Mouse (Mus musculus): ENCODE measurements around the gene Adprm.
"Not testable (repeated sequence)": the region's sequence is repeated elsewhere in the genome, so short reads cannot be mapped to it uniquely, and the experiment has no call there.

Gene Adprm

DNA sequence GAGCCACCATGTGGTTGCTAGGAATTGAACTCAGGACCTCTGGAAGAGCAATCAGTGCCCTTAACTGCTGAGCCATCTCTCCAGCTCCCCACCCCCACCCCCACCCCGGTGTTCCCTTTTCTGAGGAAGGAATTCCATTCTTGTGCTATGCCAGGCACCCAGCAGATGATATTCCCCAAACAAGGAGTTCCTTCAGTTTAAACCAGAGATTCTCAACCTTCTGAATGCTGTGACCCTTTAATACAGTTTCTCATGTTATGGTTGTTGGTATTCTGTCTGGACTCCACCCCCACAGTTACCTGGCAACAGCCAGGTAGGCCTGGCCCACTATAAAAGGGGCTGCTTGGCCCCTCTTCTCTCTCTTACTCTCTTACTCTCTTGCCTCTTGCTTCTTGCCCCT, 29.2 kb downstream of the Adprm start:
- not testable (repeated sequence) for DNase-seq (ENCODE audit: low read depth, low spot score)

DNA sequence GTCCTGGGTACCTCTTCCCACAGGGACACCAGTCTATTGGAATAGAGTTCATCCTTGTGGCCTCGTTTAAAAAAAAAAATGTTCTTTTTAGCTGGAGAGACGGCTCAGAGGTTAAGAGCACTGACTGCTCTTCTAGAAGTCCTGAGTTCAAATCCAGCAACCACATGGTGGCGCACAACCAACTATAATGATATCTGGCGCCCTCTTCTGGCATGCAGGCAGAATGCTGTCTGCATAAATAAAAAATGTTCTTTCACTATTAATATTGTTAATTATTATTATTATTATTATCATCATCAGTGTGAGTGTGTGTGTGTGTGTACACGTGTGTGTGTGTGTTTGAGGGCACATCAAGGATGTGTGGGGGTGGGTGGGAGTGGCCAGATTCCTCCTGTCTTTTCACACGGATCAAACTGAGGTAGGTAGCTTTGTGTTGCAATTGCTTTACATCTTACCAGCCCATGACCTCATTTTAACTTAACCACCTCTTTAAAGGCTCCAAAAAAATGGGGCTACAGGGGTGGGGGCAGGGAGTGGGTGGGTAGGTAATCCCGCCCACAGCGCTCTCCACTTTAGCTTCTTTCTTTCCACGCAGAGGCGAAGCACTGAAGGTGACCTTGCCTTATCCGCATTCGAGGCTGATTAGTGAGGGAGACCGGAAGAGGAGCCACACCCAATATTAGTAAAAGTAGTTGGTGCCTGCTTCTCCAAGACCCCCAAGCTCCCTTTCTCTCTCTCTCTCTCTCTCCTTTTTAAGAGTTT, 29.9 kb downstream of the Adprm start:
- DNase-seq (ENCODE audit: low read depth, low spot score): no peak

DNA sequence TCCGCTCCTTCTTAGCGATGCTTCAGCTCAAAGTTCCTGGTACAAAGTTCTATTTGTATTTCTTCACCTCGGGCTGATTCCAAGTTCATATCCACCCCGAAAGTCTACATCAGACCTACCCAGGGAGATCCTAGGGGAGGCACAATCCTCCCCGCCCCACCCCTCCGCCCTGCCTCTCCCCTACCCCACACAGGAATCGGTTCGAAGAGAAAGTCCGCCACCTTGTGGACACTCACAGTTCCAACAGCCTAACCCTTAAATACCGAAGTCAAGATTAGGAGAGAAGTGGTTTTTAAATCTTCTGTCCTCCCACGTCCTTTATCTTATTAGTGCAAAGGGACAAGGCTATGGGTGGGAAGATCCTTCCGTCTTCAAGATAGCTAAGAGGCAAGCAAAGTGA, 31.4 kb downstream of the Adprm start:
- DNase-seq (ENCODE audit: low read depth, low spot score): peak; percentile 48

DNA sequence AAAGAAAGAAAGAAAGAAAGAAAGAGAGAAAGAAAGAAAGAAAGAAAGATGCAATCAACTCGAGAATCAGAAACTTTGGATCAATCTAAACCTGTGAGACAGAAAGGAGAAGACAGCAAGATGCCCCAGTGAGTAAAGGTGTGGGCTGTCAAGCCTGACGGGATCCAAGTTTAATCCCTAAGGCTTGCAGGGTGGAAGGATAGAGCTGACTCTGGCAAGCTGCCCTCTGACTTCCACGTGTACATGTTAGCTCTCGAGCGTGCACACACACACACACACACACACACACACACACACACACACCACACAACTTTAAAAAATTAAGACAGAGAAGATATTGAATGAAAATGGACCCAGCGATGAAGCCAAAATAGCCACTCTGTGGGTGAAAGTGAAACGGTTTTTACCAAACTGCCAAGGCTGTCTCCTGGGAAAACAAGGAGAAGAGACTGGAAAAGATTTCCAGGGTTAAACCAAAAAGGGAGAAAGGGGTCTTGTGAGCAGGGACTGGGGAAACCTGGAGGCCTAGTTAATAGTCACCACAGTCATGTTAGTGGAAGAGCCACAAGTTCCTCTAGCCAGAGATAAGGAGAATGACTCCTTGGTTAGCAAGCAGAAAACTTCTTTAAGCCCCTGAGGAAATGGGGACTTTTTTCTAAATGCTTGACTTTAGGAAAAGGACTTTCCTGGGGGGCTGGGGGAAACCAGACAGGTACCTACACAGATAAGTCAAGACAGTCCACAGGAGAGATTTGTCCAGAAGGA, 32.5 kb downstream of the Adprm start:
- no peak for DNase-seq (ENCODE audit: low read depth, low spot score)

GRCm38 (mm10) chr11:67017801-67018591, 34.4 kb downstream of the Adprm start:
- DNase-seq (ENCODE audit: low read depth, low spot score): no peak

GRCm38 (mm10) chr11:67011635-67012034, 40.8 kb downstream of the Adprm start:
- no peak for DNase-seq (ENCODE audit: low read depth, low spot score)

DNA sequence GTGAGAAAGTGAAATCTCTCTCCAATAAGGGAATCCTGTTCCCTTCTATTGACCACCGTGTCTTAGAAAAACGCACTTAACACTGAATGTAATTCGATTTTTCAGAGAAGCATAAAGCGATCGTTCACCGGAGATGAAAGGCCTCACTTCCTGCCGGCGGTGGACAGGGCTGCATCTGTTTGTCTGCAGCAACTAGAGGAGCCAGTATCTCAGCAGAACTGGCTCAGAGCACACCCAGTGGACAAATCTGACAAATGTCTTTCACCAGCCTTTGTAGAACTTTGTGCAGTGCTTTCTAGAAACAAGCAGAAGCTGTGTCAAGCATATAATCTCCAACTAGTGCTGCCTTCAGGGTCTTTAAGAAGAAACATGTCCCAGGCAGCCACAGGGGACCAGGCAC, 42.0 kb downstream of the Adprm start:
- DNase-seq (ENCODE audit: low read depth, low spot score): no peak

GRCm38 (mm10) chr11:67008528-67008927, 43.9 kb downstream of the Adprm start:
- no peak for DNase-seq (ENCODE audit: low read depth, low spot score)

GRCm38 (mm10) chr11:67007961-67008360, 44.4 kb downstream of the Adprm start:
- no peak for DNase-seq (ENCODE audit: low read depth, low spot score)

DNA sequence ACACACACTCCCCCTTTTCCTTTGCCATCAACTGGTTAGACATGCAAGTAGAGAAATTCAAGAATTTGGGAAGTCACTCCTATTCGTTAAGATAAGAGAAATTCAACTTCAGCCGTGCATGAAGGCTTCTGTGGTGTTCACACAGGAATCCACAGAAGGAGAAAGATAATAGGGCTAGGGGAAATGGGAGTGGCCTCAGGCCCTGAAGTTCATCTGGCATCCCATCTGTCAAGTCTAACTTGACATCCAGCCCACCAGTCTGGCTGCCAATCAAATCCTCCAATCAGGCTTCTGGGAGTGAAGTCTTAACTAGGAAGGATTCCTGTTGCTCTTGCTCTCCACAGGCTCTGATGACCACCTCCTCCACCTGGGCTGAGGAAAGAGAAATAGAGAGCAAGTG, 49.5 kb downstream of the Adprm start:
- DNase-seq (ENCODE audit: low read depth, low spot score): no peak

DNA sequence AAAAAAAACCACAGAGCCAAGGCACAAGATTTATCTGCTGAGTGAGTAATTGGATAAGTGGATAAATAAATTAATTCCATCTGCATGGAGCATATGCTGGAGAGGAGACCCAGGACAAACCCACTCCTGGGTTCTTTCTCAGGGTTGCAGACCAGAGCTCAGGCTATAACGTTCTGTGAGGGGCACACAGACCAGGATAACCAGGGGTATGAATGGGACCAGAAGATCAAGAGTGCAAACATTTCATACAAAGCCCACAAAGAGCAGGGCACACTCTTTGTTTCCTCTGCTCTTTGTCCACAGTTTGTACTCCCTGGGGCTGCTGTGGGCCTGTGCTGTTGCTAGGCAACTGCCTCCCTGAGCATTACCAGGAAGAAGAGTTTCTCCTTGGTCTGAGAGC, 50.7 kb downstream of the Adprm start:
- DNase-seq (ENCODE audit: low read depth, low spot score): no peak

DNA sequence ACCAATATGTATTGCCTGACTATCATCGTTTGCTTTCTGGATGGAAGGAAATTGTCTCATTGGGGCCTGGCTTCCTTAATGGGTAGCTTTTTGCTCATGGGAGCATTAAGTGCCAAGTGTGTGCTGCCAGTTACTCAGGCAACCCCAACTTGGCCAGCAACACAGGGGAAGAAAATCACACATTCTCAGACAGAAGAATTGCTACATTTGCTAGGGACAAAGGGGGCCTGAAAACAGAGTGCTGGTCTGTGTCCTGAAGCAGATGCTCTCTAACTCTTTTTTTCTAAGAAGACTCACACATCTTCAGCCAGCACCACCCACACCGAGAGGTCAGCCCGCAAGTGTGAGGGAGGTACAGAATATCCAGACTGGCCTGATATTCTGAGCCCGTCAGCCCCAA, 51.7 kb downstream of the Adprm start:
- no peak for DNase-seq (ENCODE audit: low read depth, low spot score)

DNA sequence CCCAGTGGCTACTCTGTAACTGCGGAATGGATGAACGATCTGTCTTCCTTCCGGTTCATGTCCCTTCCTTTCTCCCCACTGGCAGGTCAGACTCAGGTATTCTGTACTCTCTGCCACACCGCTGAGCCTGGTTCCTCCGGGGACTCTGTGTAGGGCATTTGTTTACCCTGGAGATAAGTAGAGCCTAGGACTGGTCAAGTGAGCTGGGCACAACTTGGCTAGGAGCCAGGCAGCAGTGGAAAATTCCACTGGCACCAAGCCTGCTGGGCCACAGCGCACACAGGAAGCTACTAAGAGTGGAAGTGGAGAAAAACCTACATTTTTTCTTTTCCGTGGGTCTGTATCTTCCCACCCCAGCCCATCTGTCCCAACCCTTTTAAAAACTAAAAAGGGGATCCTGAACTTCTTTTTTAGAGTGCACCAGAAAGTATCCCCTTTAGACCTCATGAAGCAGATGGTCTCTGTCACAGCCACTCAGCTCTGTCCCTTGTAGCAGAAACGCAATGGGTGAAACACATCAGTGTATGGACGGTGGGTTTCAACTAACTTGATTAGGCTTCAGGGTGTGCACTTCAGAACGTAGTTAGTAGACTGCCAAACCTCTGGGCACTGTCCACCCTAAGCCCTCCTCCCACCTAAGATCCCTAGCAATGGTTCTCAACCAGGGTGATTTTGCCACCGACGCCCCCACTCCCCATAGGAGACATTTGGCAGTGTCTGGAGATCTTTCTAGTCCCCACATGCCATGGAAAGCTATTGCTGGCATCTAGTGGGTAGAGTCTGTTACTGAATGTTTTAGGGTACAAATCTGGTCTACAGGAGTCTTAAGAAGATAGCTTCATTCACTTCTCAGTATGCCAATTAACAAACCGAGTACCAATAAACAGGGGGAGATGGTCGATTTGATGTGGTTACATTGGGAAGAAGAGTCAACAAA, 53.7 kb downstream of the Adprm start:
- DNase-seq (ENCODE audit: low read depth, low spot score): no peak

GRCm38 (mm10) chr11:66996446-66996845, 55.9 kb downstream of the Adprm start:
- DNase-seq (ENCODE audit: low read depth, low spot score): no peak

- DNase-seq (ENCODE audit: low read depth, low spot score): no peak
Measured at GRCm38 (mm10) chr11:66993674-66994073, 58.7 kb downstream of the Adprm start.

- no peak for DNase-seq (ENCODE audit: low read depth, low spot score)
Measured at GRCm38 (mm10) chr11:66992150-66992549, 60.2 kb downstream of the Adprm start.

All from embryo, embryonic 11.5 days (tissue).